Mouse (Mus musculus) spleen, adult 2 months (tissue): ENCODE results near the gene Slc7a4.

ENCODE experiments used
- CTCF ChIP-seq: fragments of 200-500 bp; IDR thresholded peaks from 2 replicates; pipeline ENCODE4 v1.5.1; 2011; ENCODE audit warnings: mild to moderate bottlenecking, inconsistent platforms; ENCODE audit not compliant: insufficient read depth, insufficient read length, insufficient replicate concordance; ENCODE audit errors: extremely low read depth
- POLR2A ChIP-seq: fragments of 200-500 bp; IDR thresholded peaks from 2 replicates; pipeline ENCODE4 v1.6.1; 2011; ENCODE audit warnings: low read depth, low read length, inconsistent platforms

- TF ChIP-seq CTCF (no peak), POLR2A (no peak)
Measured at GRCm38 (mm10) chr16:17556907-17557306, 26.1 kb downstream of the Slc7a4 start.
